Mouse (Mus musculus) midbrain, embryonic 15.5 days (tissue): ENCODE measurements around the gene Psma5. TPM values are rescaled to one million over a fixed set of nuclear protein-coding genes. Genes with fewer than 3 reads are reported as not detected.
"Not testable (repeated sequence)": the region's sequence is repeated elsewhere in the genome, so short reads cannot be mapped to it uniquely, and the experiment has no call there.

Source experiments
- ATAC-seq: fragments of 200-750 bp; cut with Nextera tagmentation; replicated peaks from 2 replicates; pipeline ENCODE4 v1.8.0; 2017; ENCODE audit warnings: moderate TSS enrichment
- H3K27ac ChIP-seq: fragments of 300-500 bp; sonication (generic); 2 replicates; pipeline ENCODE4 v1.5.1; 2015; ENCODE audit warnings: mild to moderate bottlenecking, inconsistent platforms
- H3K27me3 ChIP-seq: fragments of 300-500 bp; sonication (generic); replicated peaks from 2 replicates; pipeline ENCODE4 v1.6.1; 2015; ENCODE audit warnings: inconsistent platforms
- H3K36me3 ChIP-seq: fragments of 300-500 bp; sonication (generic); replicated peaks from 2 replicates; pipeline ENCODE4 v1.6.1; 2015; ENCODE audit warnings: inconsistent platforms
- H3K4me1 ChIP-seq: fragments of 300-500 bp; sonication (generic); 2 replicates; pipeline ENCODE4 v1.6.1; 2015; ENCODE audit warnings: inconsistent platforms
- H3K4me2 ChIP-seq: fragments of 300-500 bp; sonication (generic); 2 replicates; pipeline ENCODE4 v1.6.1; 2015; ENCODE audit warnings: inconsistent platforms, mild to moderate bottlenecking, moderate library complexity
- H3K4me3 ChIP-seq: fragments of 300-500 bp; sonication (generic); 2 replicates; pipeline ENCODE4 v1.5.1; 2015; ENCODE audit warnings: mild to moderate bottlenecking, inconsistent platforms
- H3K9ac ChIP-seq: fragments of 300-500 bp; sonication (generic); 2 replicates; pipeline ENCODE4 v1.6.1; 2015; ENCODE audit warnings: mild to moderate bottlenecking, inconsistent platforms
- H3K9me3 ChIP-seq: fragments of 300-500 bp; sonication (generic); 2 replicates; pipeline ENCODE4 v1.6.1; 2016; ENCODE audit warnings: inconsistent platforms
- WGBS: fragments of 180-500 bp; shearing (Covaris S2); methylation state at CpG from one replicate; pipeline ENCODE4 v1.1.7; 2015; ENCODE audit warnings: mixed read lengths; 5-methylcytosine and 5-hydroxymethylcytosine counted together
- polyA plus RNA-seq: library from polyadenylated mRNA; unstranded; fragments of >200 nt; fragmentation: Nextera tagmentation; extraction: Ambion mirVana; gene quantifications from 2 replicates; pipeline ENCODE4 v1.2.1, GENCODE M21; 2015

Gene Psma5
- polyA plus RNA-seq, 1 experiment from 2014 or later, result 224 TPM

- no peak for ATAC-seq
- Histone ChIP-seq H3K9ac (no peak overlapping the region), H3K4me3 (no peak overlapping the region)
Measured at GRCm38 (mm10) chr3:108227521-108227920, 29.2 kb upstream of the Psma5 start.

GRCm38 (mm10) chr3:108231646-108232045, 25.1 kb upstream of the Psma5 start:
- Histone ChIP-seq H3K9me3 (no peaks in the 10 kb centered on the region), H3K36me3 (no peaks in the 10 kb centered on the region), H3K9ac (no peak overlapping the region), H3K27me3 (peaks cover 11% of the 10 kb centered on the region), H3K4me1 (peaks cover 6% of the 10 kb centered on the region), H3K4me3 (no peak overlapping the region), H3K4me2 (no peak overlapping the region), H3K27ac (no peak overlapping the region)
- 82% methylated on average over 4 of the region's 4 CpGs for WGBS
- no peak for ATAC-seq

More at GRCm38 (mm10) chr3:108227521-108227920, 29.2 kb upstream of the Psma5 start:
- Histone ChIP-seq H3K27ac (no peak overlapping the region), H3K9me3 (no peaks in the 10 kb centered on the region), H3K27me3 (peaks cover 41% of the 10 kb centered on the region), H3K36me3 (no peaks in the 10 kb centered on the region), H3K4me1 (peaks cover 15% of the 10 kb centered on the region), H3K4me2 (no peak overlapping the region)
- WGBS, result 85% methylated on average over 2 of the region's 2 CpGs

- not testable (repeated sequence) for H3K9ac ChIP-seq, H3K36me3 ChIP-seq, ATAC-seq, H3K4me1 ChIP-seq, H3K27me3 ChIP-seq, H3K4me3 ChIP-seq, H3K9me3 ChIP-seq, H3K27ac ChIP-seq, H3K4me2 ChIP-seq
- 87% methylated on average over 4 of the region's 4 CpGs for WGBS
Measured at GRCm38 (mm10) chr3:108237474-108238102, 19.1 kb upstream of the Psma5 start.

- Histone ChIP-seq H3K9me3 (no peaks in the 10 kb centered on the region), H3K27ac (no peak overlapping the region), H3K4me2 (no peak overlapping the region), H3K9ac (no peak overlapping the region), H3K4me1 (no peaks in the 10 kb centered on the region), H3K27me3 (no peaks in the 10 kb centered on the region), H3K36me3 (no peaks in the 10 kb centered on the region), H3K4me3 (no peak overlapping the region)
- no peak for ATAC-seq
- WGBS, result 91% methylated on average over 3 of the region's 3 CpGs
Measured at GRCm38 (mm10) chr3:108241243-108241839, 15.4 kb upstream of the Psma5 start.

- ATAC-seq, result no peak
- Histone ChIP-seq H3K27me3 (no peaks in the 10 kb centered on the region), H3K9ac (no peak overlapping the region), H3K36me3 (no peaks in the 10 kb centered on the region), H3K4me3 (no peak overlapping the region), H3K4me2 (no peak overlapping the region), H3K27ac (no peak overlapping the region), H3K4me1 (no peaks in the 10 kb centered on the region), H3K9me3 (no peaks in the 10 kb centered on the region)
- WGBS, result 81% methylated on average over 2 of the region's 2 CpGs
Measured at GRCm38 (mm10) chr3:108246857-108247256, 9.9 kb upstream of the Psma5 start.

GRCm38 (mm10) chr3:108257831-108258500, 1.2 kb downstream of the Psma5 start:
- peak overlapping the region; percentile 92 for H3K9ac ChIP-seq
- H3K27ac ChIP-seq, result no peak overlapping the region
- H3K4me2 ChIP-seq, result peak overlapping the region; percentile 84
- no peak for ATAC-seq
- 81% methylated on average over 3 of the region's 3 CpGs for WGBS
- peak overlapping the region; percentile 100 for H3K4me3 ChIP-seq
- peaks cover 28% of the 10 kb centered on the region for H3K4me1 ChIP-seq
- H3K9me3 ChIP-seq, result no peaks in the 10 kb centered on the region
- peaks cover 9% of the 10 kb centered on the region for H3K36me3 ChIP-seq
- H3K27me3 ChIP-seq, result no peaks in the 10 kb centered on the region

- no peaks in the 10 kb centered on the region for H3K9me3 ChIP-seq
- H3K4me2 ChIP-seq, result no peak overlapping the region
- no peak overlapping the region for H3K9ac ChIP-seq
- no peaks in the 10 kb centered on the region for H3K27me3 ChIP-seq
- H3K4me3 ChIP-seq, result no peak overlapping the region
- 76% methylated on average over 3 of the region's 3 CpGs for WGBS
- H3K4me1 ChIP-seq, result peaks cover 28% of the 10 kb centered on the region
- H3K27ac ChIP-seq, result no peak overlapping the region
- peaks cover 13% of the 10 kb centered on the region for H3K36me3 ChIP-seq
- no peak for ATAC-seq
Measured at GRCm38 (mm10) chr3:108259319-108259718, 2.6 kb downstream of the Psma5 start.

- H3K27me3 ChIP-seq, H3K27ac ChIP-seq, ATAC-seq, H3K9ac ChIP-seq, H3K4me2 ChIP-seq, H3K9me3 ChIP-seq, H3K4me1 ChIP-seq, H3K4me3 ChIP-seq: not testable (repeated sequence)
- peaks cover 29% of the 10 kb centered on the region; the same call in 1 of the 2 replicates for H3K36me3 ChIP-seq
- WGBS, result 84% methylated on average over 5 of the region's 5 CpGs
Measured at GRCm38 (mm10) chr3:108279495-108279894, 22.8 kb downstream of the Psma5 start.

GRCm38 (mm10) chr3:108282401-108283240, 25.9 kb downstream of the Psma5 start:
- Histone ChIP-seq H3K36me3 (0 out of 2 replicates have a peak, but pooled peaks cover 9% of the 10 kb centered on the region), H3K27me3 (no peaks in the 10 kb centered on the region), H3K4me1 (peaks cover 39% of the 10 kb centered on the region), H3K9ac (peak overlapping the region; percentile 10; the same call in 1 of the 2 replicates), H3K4me2 (peak overlapping the region; percentile 61), H3K27ac (peak overlapping the region; percentile 89), H3K4me3 (peak overlapping the region; percentile 88), H3K9me3 (no peaks in the 10 kb centered on the region)
- no peak for ATAC-seq
- WGBS, result 21% methylated on average over 12 of the region's 12 CpGs

GRCm38 (mm10) chr3:108283241-108283561, 26.5 kb downstream of the Psma5 start:
- peaks cover 44% of the 10 kb centered on the region for H3K4me1 ChIP-seq
- peak overlapping the region; percentile 64 for H3K9ac ChIP-seq
- no peaks in the 10 kb centered on the region for H3K9me3 ChIP-seq
- peak overlapping the region; percentile 61 for H3K4me2 ChIP-seq
- no peaks in the 10 kb centered on the region for H3K27me3 ChIP-seq
- H3K27ac ChIP-seq, result peak overlapping the region; percentile 89
- 6% methylated on average over 6 of the region's 6 CpGs for WGBS
- peak overlapping the region; percentile 88 for H3K4me3 ChIP-seq
- ATAC-seq, result no peak
- 0 out of 2 replicates have a peak, but pooled peaks cover 3% of the 10 kb centered on the region for H3K36me3 ChIP-seq

- ATAC-seq, result peak; percentile 99
- Histone ChIP-seq H3K27me3 (no peaks in the 10 kb centered on the region), H3K36me3 (no peaks in the 10 kb centered on the region), H3K4me1 (peaks cover 52% of the 10 kb centered on the region), H3K9ac (peak within 1 kb of the TSS; percentile 90), H3K4me2 (peak within 1 kb of the TSS; percentile 61), H3K27ac (peak within 1 kb of the TSS; percentile 89), H3K4me3 (peak within 1 kb of the TSS; percentile 88), H3K9me3 (no peaks in the 10 kb centered on the region)
- under 1% methylated on average over 76 of the region's 109 CpGs for WGBS
Measured at GRCm38 (mm10) chr3:108283781-108284601, 27.3 kb downstream of the Psma5 start, which contains the start of gene Sort1. Gene Sort1, plus strand, starts transcription at chr3:108284082.
